Mouse (Mus musculus): ENCODE measurements at regions not wholly inside any gene's neighbourhood (a gene's known extent, or its start where the extent isn't known, plus 50 kb on each side); places are given as distances from the start of the nearest gene placed in this dataset. TPM values are rescaled to one million over a fixed set of nuclear protein-coding genes. Genes with fewer than 3 reads are reported as not detected.
A peak's percentile ranks its signal among the peaks of the same experiment; 100 is the strongest.

- WGBS: 2% methylated on average over 1 of the region's 1 CpGs
- Histone ChIP-seq H3K4me1 (peaks cover 9% of the 10 kb centered on the region; the same call in 1 of the 2 replicates), H3K4me3 (no peak overlapping the region), H3K27me3 (no peaks in the 10 kb centered on the region), H3K9ac (no peak overlapping the region), H3K36me3 (no peaks in the 10 kb centered on the region), H3K27ac (no peak overlapping the region), H3K9me3 (no peaks in the 10 kb centered on the region), H3K4me2 (replicated peaks) (no peak overlapping the region)
- ATAC-seq (ENCODE audit: low FRiP score, low read depth): peak; percentile 91
These were observed 64.0 kb upstream of the Adgra3 start for GRCm38 (mm10) chr5:50122829-50123241.

GRCm38 (mm10) chr5:50119860-50120259 lies 61.1 kb upstream of the Adgra3 start:
- no peak overlapping the region for H3K4me2 ChIP-seq (replicated peaks)
- 44% methylated on average over 1 of the region's 1 CpGs for WGBS
- no peaks in the 10 kb centered on the region for H3K27me3 ChIP-seq
- no peaks in the 10 kb centered on the region for H3K36me3 ChIP-seq
- ATAC-seq (ENCODE audit: low FRiP score, low read depth): no peak
- no peaks in the 10 kb centered on the region for H3K9me3 ChIP-seq
- peaks cover 9% of the 10 kb centered on the region; the same call in 1 of the 2 replicates for H3K4me1 ChIP-seq
- no peak overlapping the region for H3K27ac ChIP-seq
- H3K9ac ChIP-seq: no peak overlapping the region
- no peak overlapping the region for H3K4me3 ChIP-seq

Small RNA genes lying in the stretch of these regions (microRNA-seq; reads per million reads assigned to microRNA genes)
- gene Mir8117: not detected
